Mouse (Mus musculus) CH12F3 (cell line): ENCODE results near the gene Riiad1.

Experiments used
- in situ Hi-C: fragments of 300-500 bp; cut with MboI; formaldehyde crosslinking; loops from 2 replicates; pipeline ENCODE4 v1.14.3; 2020; ENCODE audit warnings: low sequenced_read_pairs

Gene Riiad1

GRCm38 (mm10) chr3:94465632-94466430 is 14.3 kb downstream of the Riiad1 start:
- in situ Hi-C loops: loop anchor here (25.0 kb wide), 1 partner anchor 371 kb away; the partner anchor contains the start of gene Pogz

DNA sequence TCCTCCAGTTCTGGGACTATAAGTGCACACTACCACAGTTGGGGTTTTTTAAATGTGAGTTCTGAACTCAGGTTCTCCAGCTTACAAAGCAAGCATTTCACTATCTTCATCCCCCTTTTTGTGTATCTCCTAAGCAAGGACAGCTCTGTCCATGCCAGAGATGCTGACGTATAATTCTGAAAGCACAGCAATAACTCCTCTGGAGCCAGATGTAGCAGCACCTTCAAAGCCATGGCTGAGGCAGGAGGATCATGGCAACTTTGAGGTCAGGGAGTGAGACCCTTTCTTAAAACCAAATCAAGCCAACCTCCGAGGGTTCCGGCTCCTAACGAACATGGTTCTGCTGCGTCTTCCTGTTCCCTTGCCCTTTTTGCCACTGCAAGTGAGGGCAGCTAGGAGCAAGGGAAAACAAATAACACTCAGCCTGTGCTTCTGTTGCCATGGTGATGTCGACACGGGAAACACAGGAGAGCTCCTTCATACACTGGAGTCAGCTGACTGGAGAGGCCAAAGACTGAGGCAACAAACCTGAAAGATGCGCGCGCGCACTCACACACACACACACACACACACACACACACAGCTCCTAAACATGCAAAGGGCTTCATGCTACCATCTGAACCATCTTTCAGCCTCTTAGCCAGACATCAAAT is 16.1 kb downstream of the Riiad1 start:
- in situ Hi-C loops: loop anchor here (25.0 kb wide), 1 partner anchor 373 kb away; the partner anchor contains the start of gene Pogz

- in situ Hi-C loops: loop anchor here (25.0 kb wide), 1 partner anchor 377 kb away; the partner anchor contains the start of gene Pogz
These were observed 20.3 kb downstream of the Riiad1 start for GRCm38 (mm10) chr3:94459834-94460233.

GRCm38 (mm10) chr3:94457055-94457454 is 23.1 kb downstream of the Riiad1 start:
- in situ Hi-C loops: loop anchor here (25.0 kb wide), 1 partner anchor 380 kb away; the partner anchor contains the start of gene Pogz

DNA sequence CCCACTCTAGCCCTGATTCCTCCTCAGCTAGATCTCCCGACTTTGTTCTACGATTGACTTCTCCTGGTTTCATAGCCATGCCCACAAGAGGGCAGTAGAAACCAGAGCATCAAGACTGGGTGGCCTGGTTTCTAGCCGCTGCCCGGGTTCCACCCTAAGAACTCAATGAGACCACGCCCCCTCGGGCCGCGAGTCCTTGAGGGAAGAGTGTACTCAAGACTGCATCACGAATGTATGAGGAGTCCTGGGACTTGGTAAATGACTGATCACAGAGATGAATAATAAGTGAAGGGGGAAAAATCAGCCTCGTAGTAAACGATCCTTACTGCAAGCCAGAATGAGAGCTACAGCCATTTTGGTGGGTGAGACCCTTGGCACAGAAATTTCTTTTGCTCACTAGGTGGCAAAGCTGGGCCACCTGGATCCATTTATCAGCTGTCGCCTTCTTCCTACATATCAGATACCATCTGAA is 23.6 kb downstream of the Riiad1 start:
- in situ Hi-C loops: loop anchor here (25.0 kb wide), 1 partner anchor 381 kb away; the partner anchor contains the start of gene Pogz

DNA sequence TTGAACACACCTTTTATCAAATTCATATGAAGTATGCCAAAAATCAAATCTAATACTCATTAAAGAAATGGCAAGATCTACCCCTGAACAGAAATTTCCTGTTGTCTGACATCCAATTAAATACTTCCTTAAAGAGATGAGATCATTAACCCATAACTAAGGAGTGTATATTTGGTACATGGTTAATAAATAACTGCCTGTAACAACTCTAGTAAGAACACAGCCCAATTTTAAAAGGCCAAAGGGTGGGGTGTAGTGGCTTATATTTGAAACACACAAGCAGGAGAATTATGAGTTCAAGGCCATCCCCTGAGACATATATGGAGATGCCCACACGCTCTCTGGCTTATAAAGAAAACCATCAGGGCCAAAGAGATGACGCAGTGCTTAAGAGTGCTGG is 30.8 kb downstream of the Riiad1 start:
- in situ Hi-C loops: loop anchor here (10.0 kb wide), 1 partner anchor 75 kb away; the partner anchor contains the start of gene Rorc

GRCm38 (mm10) chr3:94443597-94443964 is 36.6 kb downstream of the Riiad1 start, which contains the start of gene Oaz3:
Gene Oaz3, minus strand, starts transcription at chr3:94443915.
- in situ Hi-C loops: loop anchor here (10.0 kb wide), 1 partner anchor 69 kb away; the partner anchor contains the start of gene Rorc

DNA sequence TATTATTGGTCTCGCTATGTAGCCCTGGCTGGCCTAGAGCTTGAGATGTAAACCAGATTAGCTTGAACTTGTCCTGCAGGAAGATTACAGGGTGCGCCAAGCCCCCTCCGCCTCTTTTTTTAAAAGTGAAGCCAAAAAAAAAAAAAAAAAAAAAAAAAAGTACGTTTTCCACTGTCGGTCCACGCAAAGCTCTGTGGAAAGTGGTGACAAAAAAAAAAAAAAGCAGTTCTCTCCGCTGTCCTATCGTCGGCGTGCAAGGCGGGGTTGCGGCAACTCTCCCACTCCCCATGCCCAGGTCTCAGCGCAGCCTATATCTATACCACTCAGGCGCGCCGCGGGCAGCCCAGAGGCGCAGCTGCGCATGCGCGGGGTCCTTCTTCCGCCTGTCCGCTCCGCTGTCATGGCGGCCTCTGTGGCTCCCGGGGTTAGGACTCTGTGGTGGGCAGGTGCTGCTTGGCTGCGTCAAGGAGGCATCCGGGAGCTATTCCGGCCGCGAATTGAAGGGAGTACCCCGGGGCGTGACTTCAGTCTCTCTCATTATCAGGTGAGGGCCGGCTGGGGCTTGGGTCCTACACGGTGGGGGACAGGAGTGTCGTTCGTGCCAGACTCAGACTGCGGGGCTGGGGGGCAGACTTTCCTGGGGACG is 37.1 kb downstream of the Riiad1 start, which contains the start of gene Mrpl9:
TSS of gene Mrpl9 (plus strand) at position 368 of the 646 bp plus-strand sequence.
- in situ Hi-C loops: loop anchor here (10.0 kb wide), 1 partner anchor 68 kb away; the partner anchor contains the start of gene Rorc

DNA sequence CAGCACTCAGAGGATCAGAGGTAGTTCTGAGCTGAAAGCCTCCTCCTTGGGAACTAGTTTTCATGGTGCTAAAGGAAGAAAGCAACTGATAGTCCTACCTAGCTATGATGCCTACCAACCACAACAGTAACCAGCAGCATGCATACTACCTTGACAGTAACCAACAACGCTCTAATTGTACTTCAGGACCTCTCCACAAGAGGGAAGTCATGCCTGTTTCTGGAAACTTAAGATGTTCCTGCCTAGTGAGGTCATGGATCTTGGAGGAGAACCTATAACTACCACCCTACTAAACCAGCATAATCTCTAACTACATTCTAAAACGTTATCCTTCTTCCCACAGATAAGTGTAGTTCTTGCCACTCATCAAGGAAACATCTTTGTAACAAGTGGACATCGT is 39.0 kb downstream of the Riiad1 start:
- in situ Hi-C loops: loop anchor here (10.0 kb wide), 1 partner anchor 66 kb away; the partner anchor contains the start of gene Rorc

- in situ Hi-C loops: no loop called here
These were observed 43.7 kb downstream of the Riiad1 start for GRCm38 (mm10) chr3:94436420-94436819.

DNA sequence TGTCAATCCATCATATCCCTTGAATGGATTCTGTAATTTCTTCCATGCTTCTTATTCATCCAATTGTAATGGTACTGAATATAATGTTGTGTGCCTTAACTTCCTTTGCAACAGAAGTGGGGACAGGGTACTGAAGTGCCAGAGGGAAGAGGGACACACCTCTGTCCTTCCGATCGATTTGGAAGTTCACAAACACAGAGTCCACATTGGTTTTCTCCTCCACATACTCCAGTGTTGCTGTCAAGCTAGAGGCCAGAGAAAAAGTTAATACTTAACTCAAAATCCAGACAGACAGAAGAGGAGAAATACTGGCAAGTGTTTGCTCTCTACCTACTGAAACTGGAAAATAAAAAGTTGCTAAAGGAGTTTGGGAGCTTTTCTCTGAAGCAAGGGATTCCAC is 45.8 kb downstream of the Riiad1 start:
- in situ Hi-C loops: no loop called here

GRCm38 (mm10) chr3:94430980-94431379 is 49.2 kb downstream of the Riiad1 start:
- in situ Hi-C loops: no loop called here
